Mouse (Mus musculus) duodenum, adult 2 months (tissue): ENCODE results near the gene Pth1r. TPM values are rescaled to one million over a fixed set of nuclear protein-coding genes. Genes with fewer than 3 reads are reported as not detected.

Source experiments
- polyA plus RNA-seq: library from polyadenylated mRNA; depleted of rRNA; stranded (reverse); fragments of >200 nt; gene quantifications from 2 replicates; pipeline ENCODE4 v1.2.3, GENCODE M21; 2012; ENCODE audit warnings: low replicate concordance; rRNA removed

Pth1r gene
- 8.9 and 9.3 TPM in 2 replicates for polyA plus RNA-seq

GRCm38 (mm10) chr9:110746961-110747360 lies at the start of gene Pth1r:
Gene Pth1r (minus strand): TSS chr9:110747145.

GRCm38 (mm10) chr9:110741711-110742294 lies 5.1 kb downstream of the Pth1r start, which contains the start of gene Myl3:
Gene Myl3 (plus strand): TSS chr9:110741861.

Other genes with a start within 250 kb of the Pth1r start
- gene Setd2, start 214.5 kb downstream of the Pth1r start, polyA plus RNA-seq: 17.3 and 19.2 TPM in 2 replicates
- 3.7 and 4.2 TPM in 2 replicates for gene Nradd, start 122.7 kb downstream of the Pth1r start, polyA plus RNA-seq
- gene Nbeal2, start 93.0 kb downstream of the Pth1r start, polyA plus RNA-seq: 17.1 and 41.5 TPM in 2 replicates
- 54.2 and 81.1 TPM in 2 replicates for gene Ccdc12, start 90.6 kb downstream of the Pth1r start, polyA plus RNA-seq
- gene Myl3, start 5.3 kb downstream of the Pth1r start, polyA plus RNA-seq: not detected in 2 replicates
- gene Prss42, start 51.0 kb upstream of the Pth1r start, polyA plus RNA-seq: not detected in 2 replicates
- not detected in 2 replicates for gene Prss44, start 66.8 kb upstream of the Pth1r start, polyA plus RNA-seq
- gene Prss43, start 79.5 kb upstream of the Pth1r start, polyA plus RNA-seq: not detected in 2 replicates
- gene Prss45, start 87.4 kb upstream of the Pth1r start, polyA plus RNA-seq: not detected in 2 replicates
- not detected in 2 replicates for gene Prss46, start 97.4 kb upstream of the Pth1r start, polyA plus RNA-seq
- 0.18 TPM in 1 of 2 replicates, not detected in the other for gene Prss50, start 110.8 kb upstream of the Pth1r start, polyA plus RNA-seq
- gene Als2cl, start 132.7 kb upstream of the Pth1r start, polyA plus RNA-seq: 10.9 and 41.2 TPM in 2 replicates
- gene Tmie, start 133.0 kb upstream of the Pth1r start, polyA plus RNA-seq: 1.4 and 3.2 TPM in 2 replicates
- not detected in 2 replicates for gene Fam240a, start 169.7 kb upstream of the Pth1r start, polyA plus RNA-seq
- gene Tdgf1, start 199.0 kb upstream of the Pth1r start, polyA plus RNA-seq: not detected in 2 replicates
- gene Lrrc2, start 204.4 kb upstream of the Pth1r start, polyA plus RNA-seq: 0.23 TPM in 1 of 2 replicates, not detected in the other
- 1.1 and 2.0 TPM in 2 replicates for gene Rtp3, start 243.4 kb upstream of the Pth1r start, polyA plus RNA-seq